Mouse (Mus musculus): ENCODE data around the gene Fam187b.
A peak's percentile ranks its signal among the peaks of the same experiment; 100 is the strongest.

DNA sequence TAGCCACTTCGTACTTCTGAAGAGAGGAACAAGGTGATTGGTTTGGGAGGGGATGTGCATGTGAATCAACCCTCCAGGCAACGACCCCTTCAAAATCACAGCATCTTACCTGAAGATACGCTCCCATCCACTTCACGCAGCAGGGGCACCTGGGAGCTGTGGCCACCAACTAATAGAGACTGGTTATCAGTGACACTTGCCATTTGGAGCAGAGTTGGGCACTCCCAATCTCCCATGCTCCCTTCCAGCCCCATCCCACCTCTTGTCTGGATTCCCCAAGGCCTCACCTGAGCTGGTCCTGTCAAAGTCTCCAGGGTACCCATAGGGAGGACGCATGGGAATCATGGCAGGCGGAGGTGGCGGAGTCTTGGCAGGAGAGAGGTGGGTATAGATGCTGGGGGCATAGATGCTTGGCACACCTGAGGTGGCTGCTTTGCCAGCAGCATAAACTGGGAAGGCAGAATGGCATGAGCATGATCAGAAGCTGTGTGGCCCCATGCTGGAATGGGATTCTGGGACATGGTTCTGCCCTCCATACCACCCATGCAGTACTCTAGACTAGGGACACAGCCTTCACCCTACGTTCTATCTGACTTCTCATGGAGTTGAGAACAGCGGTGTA is 14.6 kb upstream of the Fam187b start:
- TF ChIP-seq CTCF (IDR thresholded peaks at IDR 0.05; ENCODE audit: extremely low read depth, insufficient read depth, low read length) (no peak), POLR2A (IDR thresholded peaks at IDR 0.05; ENCODE audit: extremely low read depth, insufficient read depth, low read length) (peak; percentile 3; the same call in 1 of the 2 replicates)
